Mouse (Mus musculus) embryonic stem cell, embryonic (primary cell): ENCODE measurements at regions not wholly inside any gene's neighbourhood (a gene's known extent, or its start where the extent isn't known, plus 50 kb on each side); places are given as distances from the start of the nearest gene placed in this dataset.

Experiments used
- CTCF ChIA-PET, 4 experiments: fragments of 300-600 bp in 2 of 4; fragments of 350-600 bp in 2 of 4; sonication (Branson Sonifier 250); formaldehyde crosslinking; loops; one replicate each; lab custom pipeline; 2022; ENCODE audit warnings: inconsistent platforms in 2 of 4; lab: Charles Lee
- POLR2A ChIA-PET, 4 experiments: fragments of 300-600 bp in 2 of 4; fragments of 350-600 bp in 2 of 4; sonication (Branson Sonifier 250); formaldehyde crosslinking; loops; one replicate each; lab custom pipeline; 2022; ENCODE audit warnings: antibody characterized with exemption in 4 of 4, inconsistent platforms in 1 of 4; lab: Charles Lee

DNA sequence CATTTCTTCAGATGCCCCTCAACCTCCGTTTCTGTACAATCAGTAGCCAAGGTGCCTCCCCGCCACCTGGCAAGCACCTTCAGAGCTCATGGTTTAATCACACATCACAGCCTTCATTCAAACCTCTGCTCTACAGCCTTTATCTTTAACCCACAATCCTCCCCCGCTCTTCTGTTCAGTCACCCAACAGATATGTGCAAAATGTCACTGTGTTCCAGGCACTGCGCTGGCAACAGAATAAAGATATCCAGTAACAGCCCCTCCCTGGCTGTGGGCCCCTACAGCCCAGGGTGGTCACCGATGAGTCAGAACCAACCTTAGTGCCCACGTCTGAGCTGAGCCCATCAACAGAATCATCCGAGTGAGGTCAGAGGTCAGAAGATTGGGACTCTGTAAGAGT is 54.3 kb upstream of the Ddr1 start:
- ChIA-PET POLR2A (interaction anchor here in 2 of 4 experiments (0.6 to 0.8 kb wide), 2 partner anchors 46 to 62 kb away, joined by 3 to 5 read pairs; partner anchors contain the start of gene Ier3 (in 1 of the 2)), CTCF (interaction anchor here in 1 of 4 experiments (0.6 to 1.2 kb wide), 2 partner anchors 21 to 160 kb away, joined by 3 to 7 read pairs; no protein-coding TSS in a partner anchor)

DNA sequence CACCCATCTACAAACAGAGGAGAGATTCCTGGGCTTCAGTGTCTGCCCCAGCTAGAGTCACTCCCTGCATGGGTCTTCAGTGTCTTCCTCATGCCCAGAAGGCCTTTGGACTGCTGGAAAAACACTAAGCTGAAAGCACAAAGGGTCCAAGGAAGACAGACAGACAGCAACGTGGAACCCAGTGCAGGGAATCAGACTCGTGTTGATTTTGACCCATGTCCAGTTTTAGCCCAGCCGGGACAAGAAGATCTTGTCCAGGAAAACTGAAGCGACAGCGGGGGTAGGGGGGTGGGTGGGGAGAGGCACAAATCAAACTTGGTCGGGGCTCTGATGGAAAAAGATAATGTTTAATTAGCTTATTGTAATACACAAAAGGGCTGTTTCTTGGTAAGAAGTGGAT is 55.3 kb upstream of the Ddr1 start:
- POLR2A ChIA-PET, result interaction anchor here in 3 of 4 experiments (0.6 to 1.0 kb wide), 6 partner anchors 9 to 1210 kb away, joined by 3 to 6 read pairs (median 4); no protein-coding TSS in a partner anchor
- CTCF ChIA-PET, result interaction anchor here in 3 of 4 experiments (0.6 to 2.8 kb wide), 5 partner anchors 20 to 255 kb away, joined by 3 to 12 read pairs (median 7); no protein-coding TSS in a partner anchor

- CTCF ChIA-PET, result interaction anchor here in 3 of 4 experiments (1.1 to 2.0 kb wide), 5 partner anchors 12 to 51 kb away, joined by 3 to 13 read pairs (median 6); no protein-coding TSS in a partner anchor
- POLR2A ChIA-PET, result interaction anchor here in 2 of 4 experiments (0.6 to 2.1 kb wide), 6 partner anchors 14 to 59 kb away, joined by 3 to 12 read pairs (median 4); partner anchors contain the start of gene Ier3 (in 2 of the 2)
These were observed 58.2 kb upstream of the Ddr1 start for GRCm38 (mm10) chr17:35762614-35763013.

- ChIA-PET CTCF (interaction anchor here in 3 of 4 experiments (0.9 to 2.0 kb wide), 8 partner anchors 10 to 666 kb away, joined by 3 to 13 read pairs (median 5); no protein-coding TSS in a partner anchor), POLR2A (interaction anchor here in 2 of 4 experiments (0.5 to 2.1 kb wide), 9 partner anchors 13 to 72 kb away, joined by 3 to 12 read pairs (median 4); partner anchors contain the start of gene Ier3 (in 2 of the 2))
These were observed 58.4 kb upstream of the Ier3 start for GRCm38 (mm10) chr17:35763101-35763500.

DNA sequence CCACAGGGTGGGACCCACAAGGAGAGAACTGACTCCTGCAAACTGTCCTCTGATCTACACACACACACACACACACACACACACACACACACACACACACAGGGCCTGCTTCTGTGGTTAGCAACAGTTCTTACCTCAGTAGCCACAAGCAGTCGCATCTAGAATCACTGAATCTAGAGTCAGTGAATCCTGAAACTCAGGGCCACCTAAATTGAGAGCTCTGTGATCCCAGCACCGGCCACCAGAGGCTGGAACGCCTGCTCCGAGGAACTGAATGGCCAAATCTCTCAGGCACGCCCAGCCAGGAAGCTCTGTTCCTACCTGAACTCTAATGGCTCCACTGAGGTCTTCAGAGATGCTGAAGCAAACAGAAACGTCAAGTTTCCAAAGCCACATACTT is 57.6 kb upstream of the Ier3 start:
- CTCF ChIA-PET, result interaction anchor here (0.6 to 2.0 kb wide), 47 partner anchors 8 to 1249 kb away, joined by 3 to 13 read pairs (median 4); partner anchors contain the start of genes Mdc1 (in 2 of the 4) and H2-T24 (in 1 of the 4)
- POLR2A ChIA-PET, result interaction anchor here in 3 of 4 experiments (0.5 to 2.1 kb wide), 30 partner anchors 8 to 268 kb away, joined by 3 to 12 read pairs (median 4); partner anchors contain the start of genes Ier3 (in 2 of the 3) and Flot1 (in 1 of the 3)

- ChIA-PET POLR2A (no interaction called here), CTCF (no interaction called here)
These were observed 55.1 kb upstream of the Ier3 start for GRCm38 (mm10) chr17:35766406-35766805.

GRCm38 (mm10) chr17:35769175-35769960 is 52.1 kb upstream of the Ier3 start:
- ChIA-PET CTCF (no interaction called here), POLR2A (interaction anchor here in 1 of 4 experiments (1.6 kb wide), 2 partner anchors 9 to 149 kb away, joined by 3 to 5 read pairs; no protein-coding TSS in a partner anchor)

DNA sequence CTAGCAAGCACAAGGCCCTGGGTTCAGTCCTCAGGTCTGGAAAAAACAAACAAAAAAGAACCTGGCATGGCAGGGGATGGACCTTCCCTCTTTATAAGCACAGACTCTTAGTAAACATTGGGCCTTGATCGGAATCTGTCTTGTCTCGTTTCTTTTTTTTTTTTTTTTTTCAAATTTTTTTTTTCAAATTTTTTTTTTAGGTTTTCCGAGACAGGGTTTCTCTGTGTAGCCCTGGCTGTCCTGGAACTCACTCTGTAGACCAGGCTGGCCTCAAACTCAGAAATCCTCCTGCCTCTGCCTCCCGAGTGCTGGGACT is 51.6 kb upstream of the Ier3 start:
- ChIA-PET POLR2A (interaction anchor here in 1 of 4 experiments (1.2 to 1.6 kb wide), 2 partner anchors 38 to 148 kb away, joined by 3 read pairs; no protein-coding TSS in a partner anchor), CTCF (interaction anchor here in 1 of 4 experiments (0.7 kb wide), 1 partner anchor 131 kb away, joined by 14 read pairs; no protein-coding TSS in a partner anchor)

DNA sequence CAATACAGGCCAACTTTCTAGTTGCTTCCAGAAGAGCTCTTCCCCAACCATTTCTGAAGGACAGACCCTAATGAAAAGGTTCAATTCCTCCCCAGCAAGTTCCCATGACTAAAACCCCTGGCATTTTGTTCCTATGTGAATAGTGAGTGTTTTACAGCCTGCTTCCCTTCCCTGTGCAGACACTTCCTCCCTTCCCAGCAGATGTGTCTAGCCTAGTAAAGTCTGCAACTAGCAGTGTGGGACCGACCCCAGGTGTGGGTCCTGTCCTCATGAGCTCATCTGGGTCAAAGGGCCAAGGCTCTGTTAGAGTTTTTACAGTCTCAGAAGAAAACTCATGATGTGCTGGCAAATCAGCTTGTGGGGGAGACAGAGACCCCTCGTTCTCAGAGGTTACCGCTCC is 50.9 kb upstream of the Ier3 start:
- ChIA-PET CTCF (interaction anchor here in 2 of 4 experiments (0.7 to 1.0 kb wide), 2 partner anchors 34 to 132 kb away, joined by 4 to 14 read pairs; no protein-coding TSS in a partner anchor), POLR2A (interaction anchor here in 1 of 4 experiments (1.2 to 1.6 kb wide), 2 partner anchors 37 to 147 kb away, joined by 3 read pairs; no protein-coding TSS in a partner anchor)

GRCm38 (mm10) chr17:35771656-35772405 is 49.7 kb upstream of the Ier3 start:
- POLR2A ChIA-PET, result interaction anchor here in 3 of 4 experiments (0.8 to 1.2 kb wide), 5 partner anchors 8 to 119 kb away, joined by 3 to 4 read pairs (median 3); no protein-coding TSS in a partner anchor
- CTCF ChIA-PET, result interaction anchor here in 2 of 4 experiments (0.7 to 2.7 kb wide), 5 partner anchors 8 to 34 kb away, joined by 3 to 13 read pairs (median 4); no protein-coding TSS in a partner anchor
